Mouse (Mus musculus): ENCODE data around the gene Mettl2. TPM values are rescaled to one million over a fixed set of nuclear protein-coding genes. Genes with fewer than 3 reads are reported as not detected.
A peak's percentile ranks its signal among the peaks of the same experiment; 100 is the strongest.

The Mettl2 gene
- polyA plus RNA-seq, 1 experiment from 2014 or later: 51.7 TPM

- 0 out of 2 replicates have a peak, but pooled peaks cover 3% of the 10 kb centered on the region for H3K9me3 ChIP-seq
- peaks cover 27% of the 10 kb centered on the region for H3K4me1 ChIP-seq
- H3K27ac ChIP-seq: no peak overlapping the region
Observed at GRCm38 (mm10) chr11:105155915-105156314, 29.7 kb downstream of the Mettl2 start.

GRCm38 (mm10) chr11:105156748-105157267, 30.6 kb downstream of the Mettl2 start:
- Histone ChIP-seq H3K4me3 (no peak overlapping the region), H3K27ac (no peak overlapping the region), H3K27me3 (peaks cover 22% of the 10 kb centered on the region), H3K4me1 (peaks cover 18% of the 10 kb centered on the region), H3K9ac (no peak overlapping the region), H3K4me2 (replicated peaks) (no peak overlapping the region), H3K36me3 (no peaks in the 10 kb centered on the region), H3K9me3 (0 out of 2 replicates have a peak, but pooled peaks cover 3% of the 10 kb centered on the region)
- 83% methylated on average over 19 of the region's 19 CpGs for WGBS
- ATAC-seq (ENCODE audit: low FRiP score, low read depth): no peak

More at GRCm38 (mm10) chr11:105155915-105156314, 29.7 kb downstream of the Mettl2 start:
- Histone ChIP-seq H3K9ac (no peak overlapping the region), H3K4me3 (no peak overlapping the region), H3K4me2 (replicated peaks) (no peak overlapping the region), H3K27me3 (peaks cover 25% of the 10 kb centered on the region), H3K36me3 (no peaks in the 10 kb centered on the region)
- no peak for ATAC-seq (ENCODE audit: low FRiP score, low read depth)
- WGBS: 48% methylated on average over 4 of the region's 4 CpGs

GRCm38 (mm10) chr11:105158047-105158446, 31.8 kb downstream of the Mettl2 start:
- ATAC-seq (ENCODE audit: low FRiP score, low read depth): no peak

GRCm38 (mm10) chr11:105159673-105160360, 33.6 kb downstream of the Mettl2 start:
- H3K27ac ChIP-seq: no peak overlapping the region
- peaks cover 21% of the 10 kb centered on the region for H3K9me3 ChIP-seq
- H3K36me3 ChIP-seq: no peaks in the 10 kb centered on the region
- WGBS: 51% methylated on average over 6 of the region's 6 CpGs
- no peaks in the 10 kb centered on the region for H3K4me1 ChIP-seq
- H3K9ac ChIP-seq: no peak overlapping the region
- no peak overlapping the region for H3K4me3 ChIP-seq
- H3K27me3 ChIP-seq: peaks cover 16% of the 10 kb centered on the region; the same call in 1 of the 2 replicates
- ATAC-seq (ENCODE audit: low FRiP score, low read depth): no peak
- H3K4me2 ChIP-seq (replicated peaks): no peak overlapping the region

More at GRCm38 (mm10) chr11:105158047-105158446, 31.8 kb downstream of the Mettl2 start:
- Histone ChIP-seq H3K4me2 (replicated peaks) (no peak overlapping the region), H3K9me3 (peaks cover 10% of the 10 kb centered on the region; the same call in 1 of the 2 replicates), H3K9ac (no peak overlapping the region), H3K36me3 (no peaks in the 10 kb centered on the region), H3K4me1 (peaks cover 10% of the 10 kb centered on the region), H3K27ac (no peak overlapping the region), H3K4me3 (no peak overlapping the region), H3K27me3 (peaks cover 20% of the 10 kb centered on the region)

GRCm38 (mm10) chr11:105161411-105161810, 35.2 kb downstream of the Mettl2 start:
- Histone ChIP-seq H3K4me1 (no peaks in the 10 kb centered on the region), H3K9ac (no peak overlapping the region), H3K4me3 (no peak overlapping the region), H3K9me3 (peaks cover 30% of the 10 kb centered on the region), H3K27me3 (peaks cover 16% of the 10 kb centered on the region), H3K27ac (no peak overlapping the region), H3K36me3 (0 out of 2 replicates have a peak, but pooled peaks cover 4% of the 10 kb centered on the region), H3K4me2 (replicated peaks) (no peak overlapping the region)
- no peak for ATAC-seq (ENCODE audit: low FRiP score, low read depth)
- WGBS: 90% methylated on average over 2 of the region's 2 CpGs

GRCm38 (mm10) chr11:105164516-105165510, 38.6 kb downstream of the Mettl2 start:
- H3K4me2 ChIP-seq (replicated peaks): no peak overlapping the region
- H3K27me3 ChIP-seq: peaks cover 7% of the 10 kb centered on the region
- 83% methylated on average over 69 of the region's 69 CpGs for WGBS
- H3K9ac ChIP-seq: no peak overlapping the region
- ATAC-seq (ENCODE audit: low FRiP score, low read depth): no peak
- 0 out of 2 replicates have a peak, but pooled peaks cover 4% of the 10 kb centered on the region for H3K36me3 ChIP-seq
- H3K4me3 ChIP-seq: no peak overlapping the region
- H3K9me3 ChIP-seq: peaks cover 28% of the 10 kb centered on the region
- H3K4me1 ChIP-seq: no peaks in the 10 kb centered on the region
- no peak overlapping the region for H3K27ac ChIP-seq

- H3K27me3 ChIP-seq: peaks cover 7% of the 10 kb centered on the region
- no peak overlapping the region for H3K4me3 ChIP-seq
- no peak for ATAC-seq (ENCODE audit: low FRiP score, low read depth)
- H3K36me3 ChIP-seq: 0 out of 2 replicates have a peak, but pooled peaks cover 4% of the 10 kb centered on the region
- H3K27ac ChIP-seq: no peak overlapping the region
- no peaks in the 10 kb centered on the region for H3K4me1 ChIP-seq
- no peak overlapping the region for H3K9ac ChIP-seq
- WGBS: 94% methylated on average over 10 of the region's 10 CpGs
- H3K9me3 ChIP-seq: peaks cover 28% of the 10 kb centered on the region
- no peak overlapping the region for H3K4me2 ChIP-seq (replicated peaks)
Observed at GRCm38 (mm10) chr11:105166780-105167179, 40.6 kb downstream of the Mettl2 start.

GRCm38 (mm10) chr11:105178516-105178915, 52.3 kb downstream of the Mettl2 start, which contains the start of gene Tlk2:
Tlk2 (plus strand) TSS chr11:105178807.
- WGBS: 43% methylated on average over 2 of the region's 2 CpGs
- Histone ChIP-seq H3K9me3 (no peaks in the 10 kb centered on the region), H3K36me3 (peaks cover 8% of the 10 kb centered on the region; the same call in 1 of the 2 replicates), H3K4me2 (replicated peaks) (peak within 1 kb of the TSS; percentile 87), H3K4me3 (peak within 1 kb of the TSS; percentile 95), H3K4me1 (peaks cover 18% of the 10 kb centered on the region), H3K27me3 (no peaks in the 10 kb centered on the region), H3K27ac (no peak within 1 kb of the TSS), H3K9ac (no peak within 1 kb of the TSS)
- ATAC-seq (ENCODE audit: low FRiP score, low read depth): no peak

- Histone ChIP-seq H3K27ac (no peak overlapping the region), H3K4me3 (peak overlapping the region; percentile 95), H3K9me3 (no peaks in the 10 kb centered on the region), H3K4me2 (replicated peaks) (peak overlapping the region; percentile 87), H3K9ac (no peak overlapping the region), H3K27me3 (no peaks in the 10 kb centered on the region), H3K4me1 (peaks cover 18% of the 10 kb centered on the region), H3K36me3 (peaks cover 14% of the 10 kb centered on the region)
- 92% methylated on average over 4 of the region's 4 CpGs for WGBS
- ATAC-seq (ENCODE audit: low FRiP score, low read depth): no peak
Observed at GRCm38 (mm10) chr11:105179523-105179922, 53.3 kb downstream of the Mettl2 start.

GRCm38 (mm10) chr11:105180471-105181091, 54.4 kb downstream of the Mettl2 start:
- under 1% methylated on average over 35 of the region's 35 CpGs for WGBS
- H3K4me3 ChIP-seq: peak overlapping the region; percentile 95
- ATAC-seq (ENCODE audit: low FRiP score, low read depth): peak; percentile 29; the same call in 1 of the 2 replicates
- H3K27me3 ChIP-seq: no peaks in the 10 kb centered on the region
- H3K4me2 ChIP-seq (replicated peaks): peak overlapping the region; percentile 87
- H3K36me3 ChIP-seq: peaks cover 20% of the 10 kb centered on the region
- peak overlapping the region; percentile 95 for H3K9ac ChIP-seq
- no peaks in the 10 kb centered on the region for H3K9me3 ChIP-seq
- peak overlapping the region; percentile 95 for H3K27ac ChIP-seq
- peaks cover 18% of the 10 kb centered on the region for H3K4me1 ChIP-seq

GRCm38 (mm10) chr11:105181126-105181637, 55.0 kb downstream of the Mettl2 start:
- Histone ChIP-seq H3K9me3 (no peaks in the 10 kb centered on the region), H3K27me3 (no peaks in the 10 kb centered on the region), H3K4me3 (peak overlapping the region; percentile 95), H3K4me2 (replicated peaks) (peak overlapping the region; percentile 87), H3K27ac (peak overlapping the region; percentile 95), H3K9ac (peak overlapping the region; percentile 99), H3K4me1 (peaks cover 18% of the 10 kb centered on the region), H3K36me3 (peaks cover 26% of the 10 kb centered on the region)
- peak; percentile 98 for ATAC-seq (ENCODE audit: low FRiP score, low read depth)
- under 1% methylated on average over 43 of the region's 60 CpGs for WGBS

All from limb, embryonic 13.5 days (tissue).